Mouse (Mus musculus) limb, embryonic 12.5 days (tissue): ENCODE measurements at regions not wholly inside any gene's neighbourhood (a gene's known extent, or its start where the extent isn't known, plus 50 kb on each side); places are given as distances from the start of the nearest gene placed in this dataset.
A peak's percentile ranks its signal among the peaks of the same experiment; 100 is the strongest.

ENCODE experiments used
- ATAC-seq: fragments of 200-750 bp; cut with Nextera tagmentation; 2 replicates; pipeline ENCODE4 v1.8.0; 2017; ENCODE audit warnings: low read depth, moderate TSS enrichment; ENCODE audit not compliant: insufficient number of reproducible peaks, insufficient read depth, low FRiP score, low TSS enrichment
- H3K27ac ChIP-seq: fragments of 300-500 bp; sonication (generic); 2 replicates; pipeline ENCODE4 v1.5.1; 2016; ENCODE audit warnings: mild to moderate bottlenecking, moderate library complexity
- H3K27me3 ChIP-seq: fragments of 300-500 bp; sonication (generic); 2 replicates; pipeline ENCODE4 v1.6.1; 2016; ENCODE audit warnings: mild to moderate bottlenecking, moderate library complexity
- H3K36me3 ChIP-seq: fragments of 300-500 bp; sonication (generic); 2 replicates; pipeline ENCODE4 v1.6.1; 2016; ENCODE audit warnings: mild to moderate bottlenecking, moderate library complexity
- H3K4me1 ChIP-seq: fragments of 300-500 bp; sonication (generic); replicated peaks from 2 replicates; pipeline ENCODE4 v1.6.1; 2016
- H3K4me2 ChIP-seq: fragments of 300-500 bp; sonication (generic); 2 replicates; pipeline ENCODE4 v1.6.1; 2016; ENCODE audit warnings: mild to moderate bottlenecking, moderate library complexity
- H3K4me3 ChIP-seq: fragments of 300-500 bp; sonication (generic); replicated peaks from 2 replicates; pipeline ENCODE4 v1.5.1; 2016; ENCODE audit warnings: mild to moderate bottlenecking
- H3K9ac ChIP-seq: fragments of 300-500 bp; sonication (generic); replicated peaks from 2 replicates; pipeline ENCODE4 v1.6.1; 2016; ENCODE audit warnings: mild to moderate bottlenecking, moderate library complexity
- H3K9me3 ChIP-seq: fragments of 300-500 bp; sonication (generic); 2 replicates; pipeline ENCODE4 v1.6.1; 2016; ENCODE audit warnings: mild to moderate bottlenecking, moderate library complexity
- WGBS: fragments of 180-500 bp; shearing (Covaris S2); methylation state at CpG from one replicate; pipeline ENCODE4 v1.1.7; 2016; 5-methylcytosine and 5-hydroxymethylcytosine counted together

- no peaks in the 10 kb centered on the region; the same call in 1 of the 2 replicates for H3K27me3 ChIP-seq
- no peaks in the 10 kb centered on the region for H3K36me3 ChIP-seq
- H3K27ac ChIP-seq = no peak overlapping the region
- H3K9me3 ChIP-seq = no peaks in the 10 kb centered on the region
- peak overlapping the region; percentile 61 for H3K4me2 ChIP-seq
- peak; percentile 76; the same call in 1 of the 2 replicates for ATAC-seq
- peak overlapping the region; percentile 39 for H3K4me3 ChIP-seq
- 2% methylated on average over 14 of the region's 14 CpGs for whole genome bisulfite sequencing
- peak overlapping the region; percentile 47; the same call in 1 of the 2 replicates for H3K9ac ChIP-seq
- H3K4me1 ChIP-seq = no peaks in the 10 kb centered on the region
Measured at GRCm38 (mm10) chr11:39794183-39794652, 900.8 kb downstream of the Mat2b start.

GRCm38 (mm10) chr11:39792112-39792511 lies 902.9 kb downstream of the Mat2b start:
- Histone ChIP-seq H3K4me1 (no peaks in the 10 kb centered on the region), H3K9ac (no peak overlapping the region), H3K27me3 (no peaks in the 10 kb centered on the region; the same call in 1 of the 2 replicates), H3K4me2 (no peak overlapping the region), H3K27ac (no peak overlapping the region), H3K4me3 (no peak overlapping the region), H3K36me3 (no peaks in the 10 kb centered on the region), H3K9me3 (no peaks in the 10 kb centered on the region)
- no peak for ATAC-seq
- 80% methylated on average over 2 of the region's 2 CpGs for WGBS
